Mouse (Mus musculus) layer of hippocampus, adult 18-20 months (tissue): ENCODE data around the gene Tnfrsf21. TPM values are rescaled to one million over a fixed set of nuclear protein-coding genes. Genes with fewer than 3 reads are reported as not detected.

Source experiments
- DNase-seq, 2 experiments: peaks; one replicate each; pipeline ENCODE4 v3.0.0; 2022; ENCODE audit warnings: low spot score in 2 of 2
- total RNA-seq, 2 experiments: library from RNA; stranded (reverse); gene quantifications; 2 replicates each; pipeline ENCODE4 v1.2.3; 2021

Gene Tnfrsf21
- total RNA-seq, 2 experiments from 2014 or later = 122 to 124 TPM

GRCm38 (mm10) chr17:43128908-43129533, 112.7 kb downstream of the Tnfrsf21 start:
- DNase-seq = no peak

GRCm38 (mm10) chr17:43130115-43130869, 113.9 kb downstream of the Tnfrsf21 start:
- no peak for DNase-seq

- DNase-seq = no peak
Observed at GRCm38 (mm10) chr17:43130870-43131264, 114.5 kb downstream of the Tnfrsf21 start.

GRCm38 (mm10) chr17:43132477-43132876, 116.1 kb downstream of the Tnfrsf21 start:
- no peak for DNase-seq

GRCm38 (mm10) chr17:43133106-43133505, 116.8 kb downstream of the Tnfrsf21 start:
- DNase-seq = no peak

- DNase-seq = no peak
Observed at GRCm38 (mm10) chr17:43134991-43135390, 118.6 kb downstream of the Tnfrsf21 start.

GRCm38 (mm10) chr17:43135398-43136265, 119.3 kb downstream of the Tnfrsf21 start:
- no peak for DNase-seq

GRCm38 (mm10) chr17:43136720-43137119, 120.4 kb downstream of the Tnfrsf21 start:
- no peak for DNase-seq

GRCm38 (mm10) chr17:43137838-43138237, 121.5 kb downstream of the Tnfrsf21 start:
- no peak for DNase-seq

GRCm38 (mm10) chr17:43138356-43138755, 122.0 kb downstream of the Tnfrsf21 start:
- no peak for DNase-seq

Other genes starting within 250 kb of the Tnfrsf21 start
- 10 to 100 TPM; 17.7 to 17.9 TPM for gene Cd2ap, start 139.9 kb upstream of the Tnfrsf21 start, total RNA-seq